Mouse (Mus musculus): ENCODE data around the gene Optn. TPM values are rescaled to one million over a fixed set of nuclear protein-coding genes. Genes with fewer than 3 reads are reported as not detected.
A peak's percentile ranks its signal among the peaks of the same experiment; 100 is the strongest.

Gene Optn
- polyA plus RNA-seq, 1 experiment: 13.3 TPM

- Histone ChIP-seq H3K4me1 (ENCODE audit: control insufficient read depth, insufficient read depth, low read length) (no peaks in the 10 kb centered on the region), H3K4me3 (ENCODE audit: low read depth, low read length) (peak overlapping the region; percentile 81), H3K36me3 (ENCODE audit: control insufficient read depth, insufficient read depth, low read length, poor library complexity, severe bottlenecking) (peaks cover 24% of the 10 kb centered on the region), H3K9ac (ENCODE audit: low read depth, poor library complexity, severe bottlenecking) (peak overlapping the region; percentile 89), H3K27me3 (ENCODE audit: control insufficient read depth, insufficient read depth, low read length, poor library complexity, severe bottlenecking) (no peaks in the 10 kb centered on the region), H3K9me3 (replicated peaks; ENCODE audit: control insufficient read depth, insufficient read depth, low read length, poor library complexity, severe bottlenecking) (no peaks in the 10 kb centered on the region), H3K27ac (ENCODE audit: insufficient read depth, low read length) (no peak overlapping the region; the same call in 1 of the 2 replicates)
- TF ChIP-seq EP300 (IDR thresholded peaks at IDR 0.05; ENCODE audit: insufficient read depth, low read depth, low read length) (no peak), POLR2A (IDR thresholded peaks at IDR 0.05; ENCODE audit: insufficient read depth, low read length) (no peak), CTCF (IDR thresholded peaks at IDR 0.05; ENCODE audit: low read depth, low read length) (no peak)
These were observed 51.9 kb downstream of the Optn start for GRCm38 (mm10) chr2:5011898-5012490.

- Histone ChIP-seq H3K9me3 (replicated peaks; ENCODE audit: control insufficient read depth, insufficient read depth, low read length, poor library complexity, severe bottlenecking) (no peaks in the 10 kb centered on the region), H3K9ac (ENCODE audit: low read depth, poor library complexity, severe bottlenecking) (no peak overlapping the region), H3K4me3 (ENCODE audit: low read depth, low read length) (no peak overlapping the region), H3K27ac (ENCODE audit: insufficient read depth, low read length) (no peak overlapping the region), H3K36me3 (ENCODE audit: control insufficient read depth, insufficient read depth, low read length, poor library complexity, severe bottlenecking) (peaks cover 58% of the 10 kb centered on the region), H3K4me1 (ENCODE audit: control insufficient read depth, insufficient read depth, low read length) (no peaks in the 10 kb centered on the region), H3K27me3 (ENCODE audit: control insufficient read depth, insufficient read depth, low read length, poor library complexity, severe bottlenecking) (no peaks in the 10 kb centered on the region)
- TF ChIP-seq POLR2A (IDR thresholded peaks at IDR 0.05; ENCODE audit: insufficient read depth, low read length) (no peak), EP300 (IDR thresholded peaks at IDR 0.05; ENCODE audit: insufficient read depth, low read depth, low read length) (no peak), CTCF (IDR thresholded peaks at IDR 0.05; ENCODE audit: low read depth, low read length) (no peak)
These were observed 56.7 kb downstream of the Optn start for GRCm38 (mm10) chr2:5007107-5007506.

GRCm38 (mm10) chr2:5001266-5001665, 62.6 kb downstream of the Optn start:
- Histone ChIP-seq H3K4me3 (ENCODE audit: low read depth, low read length) (no peak overlapping the region), H3K27me3 (ENCODE audit: control insufficient read depth, insufficient read depth, low read length, poor library complexity, severe bottlenecking) (no peaks in the 10 kb centered on the region), H3K36me3 (ENCODE audit: control insufficient read depth, insufficient read depth, low read length, poor library complexity, severe bottlenecking) (peaks cover 74% of the 10 kb centered on the region), H3K4me1 (ENCODE audit: control insufficient read depth, insufficient read depth, low read length) (no peaks in the 10 kb centered on the region), H3K9me3 (replicated peaks; ENCODE audit: control insufficient read depth, insufficient read depth, low read length, poor library complexity, severe bottlenecking) (no peaks in the 10 kb centered on the region), H3K27ac (ENCODE audit: insufficient read depth, low read length) (no peak overlapping the region), H3K9ac (ENCODE audit: low read depth, poor library complexity, severe bottlenecking) (no peak overlapping the region)
- TF ChIP-seq EP300 (IDR thresholded peaks at IDR 0.05; ENCODE audit: insufficient read depth, low read depth, low read length) (no peak), CTCF (IDR thresholded peaks at IDR 0.05; ENCODE audit: low read depth, low read length) (no peak), POLR2A (IDR thresholded peaks at IDR 0.05; ENCODE audit: insufficient read depth, low read length) (no peak)

- H3K36me3 ChIP-seq (ENCODE audit: control insufficient read depth, insufficient read depth, low read length, poor library complexity, severe bottlenecking): peaks cover 78% of the 10 kb centered on the region
- no peak overlapping the region for H3K4me3 ChIP-seq (ENCODE audit: low read depth, low read length)
These were observed 64.9 kb downstream of the Optn start for GRCm38 (mm10) chr2:4998905-4999304.

GRCm38 (mm10) chr2:4996421-4996824, 67.4 kb downstream of the Optn start:
- Histone ChIP-seq H3K4me1 (ENCODE audit: control insufficient read depth, insufficient read depth, low read length) (no peaks in the 10 kb centered on the region), H3K27me3 (ENCODE audit: control insufficient read depth, insufficient read depth, low read length, poor library complexity, severe bottlenecking) (no peaks in the 10 kb centered on the region), H3K27ac (ENCODE audit: insufficient read depth, low read length) (no peak overlapping the region), H3K9me3 (replicated peaks; ENCODE audit: control insufficient read depth, insufficient read depth, low read length, poor library complexity, severe bottlenecking) (no peaks in the 10 kb centered on the region), H3K9ac (ENCODE audit: low read depth, poor library complexity, severe bottlenecking) (no peak overlapping the region), H3K4me3 (ENCODE audit: low read depth, low read length) (no peak overlapping the region), H3K36me3 (ENCODE audit: control insufficient read depth, insufficient read depth, low read length, poor library complexity, severe bottlenecking) (peaks cover 89% of the 10 kb centered on the region)
- TF ChIP-seq EP300 (IDR thresholded peaks at IDR 0.05; ENCODE audit: insufficient read depth, low read depth, low read length): no peak
- TF ChIP-seq POLR2A (IDR thresholded peaks at IDR 0.05; ENCODE audit: insufficient read depth, low read length): no peak

More at GRCm38 (mm10) chr2:4998905-4999304, 64.9 kb downstream of the Optn start:
- no peak for TF ChIP-seq CTCF (IDR thresholded peaks at IDR 0.05; ENCODE audit: low read depth, low read length)
- no peak for TF ChIP-seq EP300 (IDR thresholded peaks at IDR 0.05; ENCODE audit: insufficient read depth, low read depth, low read length)
- no peak for TF ChIP-seq POLR2A (IDR thresholded peaks at IDR 0.05; ENCODE audit: insufficient read depth, low read length)
- Histone ChIP-seq H3K27ac (ENCODE audit: insufficient read depth, low read length) (no peak overlapping the region), H3K4me1 (ENCODE audit: control insufficient read depth, insufficient read depth, low read length) (no peaks in the 10 kb centered on the region), H3K9me3 (replicated peaks; ENCODE audit: control insufficient read depth, insufficient read depth, low read length, poor library complexity, severe bottlenecking) (no peaks in the 10 kb centered on the region), H3K27me3 (ENCODE audit: control insufficient read depth, insufficient read depth, low read length, poor library complexity, severe bottlenecking) (no peaks in the 10 kb centered on the region), H3K9ac (ENCODE audit: low read depth, poor library complexity, severe bottlenecking) (no peak overlapping the region)

- Histone ChIP-seq H3K27me3 (ENCODE audit: control insufficient read depth, insufficient read depth, low read length, poor library complexity, severe bottlenecking) (no peaks in the 10 kb centered on the region), H3K9ac (ENCODE audit: low read depth, poor library complexity, severe bottlenecking) (no peak overlapping the region), H3K36me3 (ENCODE audit: control insufficient read depth, insufficient read depth, low read length, poor library complexity, severe bottlenecking) (peaks cover 90% of the 10 kb centered on the region), H3K4me3 (ENCODE audit: low read depth, low read length) (no peak overlapping the region), H3K27ac (ENCODE audit: insufficient read depth, low read length) (no peak overlapping the region), H3K4me1 (ENCODE audit: control insufficient read depth, insufficient read depth, low read length) (no peaks in the 10 kb centered on the region), H3K9me3 (replicated peaks; ENCODE audit: control insufficient read depth, insufficient read depth, low read length, poor library complexity, severe bottlenecking) (no peaks in the 10 kb centered on the region)
- TF ChIP-seq CTCF (IDR thresholded peaks at IDR 0.05; ENCODE audit: low read depth, low read length) (no peak), POLR2A (IDR thresholded peaks at IDR 0.05; ENCODE audit: insufficient read depth, low read length) (no peak), EP300 (IDR thresholded peaks at IDR 0.05; ENCODE audit: insufficient read depth, low read depth, low read length) (no peak)
These were observed 68.2 kb downstream of the Optn start for GRCm38 (mm10) chr2:4995646-4996045.

Measured in ES-Bruce4 (cell line).